Mouse (Mus musculus) limb, embryonic 14.5 days (tissue): ENCODE data around the gene Tmem208. TPM values are rescaled to one million over a fixed set of nuclear protein-coding genes. Genes with fewer than 3 reads are reported as not detected.

Experiments used
- ATAC-seq: fragments of 200-750 bp; cut with Nextera tagmentation; 2 replicates; pipeline ENCODE4 v1.8.0; 2017; ENCODE audit warnings: low read depth, moderate number of reproducible peaks, moderate TSS enrichment; ENCODE audit not compliant: low FRiP score
- DNase-seq: peaks from one replicate; pipeline ENCODE4 v3.0.0-alpha.2; 2015; ENCODE audit warnings: low spot score
- H3K27ac ChIP-seq: fragments of 300-500 bp; sonication (generic); replicated peaks from 2 replicates; pipeline ENCODE4 v1.5.1; 2014; ENCODE audit warnings: low read depth, mild to moderate bottlenecking, low read length, moderate library complexity, mixed read lengths
- H3K27me3 ChIP-seq: fragments of 300-500 bp; sonication (generic); 2 replicates; pipeline ENCODE4 v1.6.1; 2014; ENCODE audit warnings: low read length, mixed read lengths; ENCODE audit not compliant: control insufficient read depth, insufficient read depth
- H3K36me3 ChIP-seq: fragments of 300-500 bp; sonication (generic); 2 replicates; pipeline ENCODE4 v1.6.1; 2014; ENCODE audit warnings: mild to moderate bottlenecking, low read length, moderate library complexity, mixed read lengths; ENCODE audit not compliant: control insufficient read depth, insufficient read depth
- H3K4me1 ChIP-seq: fragments of 300-500 bp; sonication (generic); 2 replicates; pipeline ENCODE4 v1.6.1; 2014; ENCODE audit warnings: antibody characterized with exemption, low read length, mixed read lengths; ENCODE audit not compliant: control insufficient read depth, insufficient read depth
- H3K4me2 ChIP-seq: fragments of 300-500 bp; sonication (generic); replicated peaks from 2 replicates; pipeline ENCODE4 v1.6.1; 2014; ENCODE audit warnings: low read depth, mild to moderate bottlenecking, low read length, moderate library complexity; ENCODE audit not compliant: severe bottlenecking
- H3K4me3 ChIP-seq: fragments of 300-500 bp; sonication (generic); replicated peaks from 2 replicates; pipeline ENCODE4 v1.5.1; 2014; ENCODE audit warnings: low read length
- H3K9ac ChIP-seq: fragments of 300-500 bp; sonication (generic); 2 replicates; pipeline ENCODE4 v1.6.1; 2014; ENCODE audit warnings: mild to moderate bottlenecking, low read depth, low read length, moderate library complexity; ENCODE audit not compliant: severe bottlenecking
- H3K9me3 ChIP-seq: fragments of 300-500 bp; sonication (generic); 2 replicates; pipeline ENCODE4 v1.6.1; 2016; ENCODE audit warnings: low read length; ENCODE audit not compliant: control insufficient read depth
- POLR2A ChIP-seq: fragments of 200-500 bp; IDR thresholded peaks from 2 replicates; pipeline ENCODE4 v1.8.0; 2012; ENCODE audit warnings: inconsistent platforms, mild to moderate bottlenecking, moderate library complexity, borderline replicate concordance; ENCODE audit not compliant: insufficient read depth, insufficient read length; ENCODE audit errors: extremely low read depth
- WGBS: fragments of 180-500 bp; shearing (Covaris S2); extraction: QIAGEN DNeasy Blood & Tissue Kit; methylation state at CpG from one replicate; pipeline ENCODE4 v1.1.7; 2014; 5-methylcytosine and 5-hydroxymethylcytosine counted together
- polyA plus RNA-seq, 2 experiments: library from polyadenylated mRNA; depleted of rRNA in 1 of 2; stranded (reverse) in 1 of 2; unstranded in 1 of 2; fragments of >200 nt; fragmentation: Nextera tagmentation in 1 of 2; extraction: Ambion mirVana in 1 of 2; gene quantifications; 2 replicates each; pipeline versions ENCODE4 v1.2.1 to v1.2.3; 2012 to 2014

The Tmem208 gene
- polyA plus RNA-seq, 2 experiments: 126 to 135 TPM

DNA sequence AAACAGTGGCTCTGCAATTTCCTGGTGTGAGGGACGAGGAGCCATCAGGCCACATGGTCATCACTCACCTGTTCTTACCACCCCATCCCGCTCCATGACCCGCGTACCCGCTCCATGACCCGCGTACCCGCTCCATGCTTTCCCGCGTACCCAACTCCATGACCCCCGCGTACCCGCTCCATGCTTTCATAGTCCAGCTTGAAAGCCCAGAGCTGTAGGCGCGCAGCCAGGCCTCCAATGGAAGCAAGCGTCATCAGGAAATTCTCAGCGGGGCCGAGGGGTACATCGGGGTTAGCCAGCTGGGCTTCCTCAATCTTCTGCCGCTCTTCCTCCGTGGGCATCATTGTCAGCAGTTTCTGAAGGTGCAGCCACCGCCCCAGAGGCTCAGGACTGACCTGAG lies 5.3 kb downstream of the Tmem208 start:
- WGBS: 94% methylated on average over 22 of the region's 22 CpGs
- Histone ChIP-seq H3K4me1 (peaks cover 7% of the 10 kb centered on the region; the same call in 1 of the 2 replicates), H3K36me3 (peaks cover 80% of the 10 kb centered on the region), H3K4me3 (no peak overlapping the region), H3K9ac (no peak overlapping the region), H3K27me3 (no peaks in the 10 kb centered on the region), H3K9me3 (no peaks in the 10 kb centered on the region), H3K4me2 (no peak overlapping the region), H3K27ac (no peak overlapping the region)
- no peak for ATAC-seq
- no peak for TF ChIP-seq POLR2A
- no peak for DNase-seq

GRCm38 (mm10) chr8:105331931-105332330 lies 5.8 kb downstream of the Tmem208 start:
- WGBS: 97% methylated on average over 9 of the region's 9 CpGs
- H3K4me1 ChIP-seq: peaks cover 7% of the 10 kb centered on the region; the same call in 1 of the 2 replicates
- no peaks in the 10 kb centered on the region for H3K9me3 ChIP-seq
- H3K27me3 ChIP-seq: no peaks in the 10 kb centered on the region
- H3K4me3 ChIP-seq: no peak overlapping the region
- no peak overlapping the region for H3K4me2 ChIP-seq
- no peak for TF ChIP-seq POLR2A
- H3K27ac ChIP-seq: no peak overlapping the region
- H3K36me3 ChIP-seq: peaks cover 84% of the 10 kb centered on the region
- no peak overlapping the region for H3K9ac ChIP-seq
- ATAC-seq: no peak
- DNase-seq: no peak

DNA sequence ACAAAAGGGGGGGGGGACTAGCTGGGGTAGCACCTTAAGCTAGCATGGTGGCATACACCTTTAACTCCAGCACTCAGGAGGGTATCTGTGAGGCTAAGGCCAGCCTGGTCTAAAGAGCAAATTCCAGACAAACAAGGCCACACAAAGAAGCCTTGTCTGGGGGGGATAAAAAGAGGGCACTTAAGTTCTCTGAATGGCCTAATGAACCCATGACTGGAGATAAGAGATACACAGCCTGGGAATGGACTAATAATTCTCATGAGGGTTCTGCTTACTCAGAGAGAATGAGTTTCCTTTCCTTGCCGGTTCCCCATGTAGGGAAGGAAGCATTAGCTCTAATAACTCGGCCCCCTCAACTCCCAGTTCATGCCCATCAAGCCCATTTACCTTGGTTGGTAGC lies 6.4 kb downstream of the Tmem208 start:
- ATAC-seq (no peak), DNase-seq (no peak)
- H3K27me3 ChIP-seq: no peaks in the 10 kb centered on the region
- H3K4me2 ChIP-seq: no peak overlapping the region
- no peaks in the 10 kb centered on the region for H3K9me3 ChIP-seq
- H3K9ac ChIP-seq: no peak overlapping the region
- H3K4me1 ChIP-seq: peaks cover under 1% of the 10 kb centered on the region; the same call in 1 of the 2 replicates
- H3K36me3 ChIP-seq: peaks cover 90% of the 10 kb centered on the region
- no peak for TF ChIP-seq POLR2A
- no peak overlapping the region for H3K4me3 ChIP-seq
- no peak overlapping the region for H3K27ac ChIP-seq
- WGBS: 65% methylated on average over 2 of the region's 2 CpGs

GRCm38 (mm10) chr8:105336373-105337130 lies 10.4 kb downstream of the Tmem208 start:
- Histone ChIP-seq H3K4me3 (no peak overlapping the region), H3K27me3 (no peaks in the 10 kb centered on the region), H3K36me3 (peaks cover 55% of the 10 kb centered on the region), H3K27ac (no peak overlapping the region), H3K9ac (no peak overlapping the region), H3K9me3 (no peaks in the 10 kb centered on the region), H3K4me1 (0 out of 2 replicates have a peak, but pooled peaks cover 4% of the 10 kb centered on the region), H3K4me2 (no peak overlapping the region)
- no peak for ATAC-seq
- no peak for TF ChIP-seq POLR2A
- DNase-seq: no peak
- WGBS: 58% methylated on average over 32 of the region's 32 CpGs

DNA sequence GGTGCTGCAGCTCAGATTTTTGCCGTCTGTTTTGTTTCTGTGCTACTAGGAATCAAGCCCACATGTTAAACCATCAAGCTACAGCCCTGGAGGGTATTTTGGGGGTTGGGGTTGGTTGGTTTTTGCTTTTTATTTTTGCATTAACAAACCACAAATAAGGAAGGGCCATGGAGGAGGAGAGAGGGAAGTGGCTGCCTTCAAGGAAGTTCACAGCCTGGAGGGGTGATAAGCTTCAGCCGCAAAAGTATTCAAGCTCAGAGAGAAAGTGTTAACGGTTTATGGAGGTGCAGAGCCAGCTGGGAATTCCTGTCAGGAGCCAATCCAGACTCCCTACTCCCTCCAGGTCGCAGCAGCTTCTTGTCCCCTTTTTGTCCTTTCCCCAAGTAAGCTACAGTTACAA lies 12.8 kb downstream of the Tmem208 start:
- no peak overlapping the region for H3K9ac ChIP-seq

More for the DNA sequence above, 12.8 kb downstream of the Tmem208 start:
- no peaks in the 10 kb centered on the region for H3K27me3 ChIP-seq
- DNase-seq (no peak), ATAC-seq (no peak)
- TF ChIP-seq POLR2A: no peak
- no peak overlapping the region for H3K4me2 ChIP-seq
- H3K4me1 ChIP-seq: 0 out of 2 replicates have a peak, but pooled peaks cover 5% of the 10 kb centered on the region
- H3K36me3 ChIP-seq: peaks cover 36% of the 10 kb centered on the region
- H3K4me3 ChIP-seq: no peak overlapping the region
- H3K9me3 ChIP-seq: no peaks in the 10 kb centered on the region
- no peak overlapping the region for H3K27ac ChIP-seq
- 14% methylated on average over 4 of the region's 4 CpGs for WGBS
